Mouse (Mus musculus) liver, embryonic 14.5 days (tissue): ENCODE measurements at regions not wholly inside any gene's neighbourhood (a gene's known extent, or its start where the extent isn't known, plus 50 kb on each side); places are given as distances from the start of the nearest gene placed in this dataset.

Source experiments
- CTCF ChIP-seq: IDR thresholded peaks from 2 replicates; pipeline ENCODE4 v1.5.1; 2016; ENCODE audit warnings: antibody characterized with exemption, low read depth, control low read depth
- EP300 ChIP-seq: IDR thresholded peaks from 2 replicates; pipeline ENCODE4 v1.6.1; 2016; ENCODE audit warnings: antibody characterized with exemption, low read depth

DNA sequence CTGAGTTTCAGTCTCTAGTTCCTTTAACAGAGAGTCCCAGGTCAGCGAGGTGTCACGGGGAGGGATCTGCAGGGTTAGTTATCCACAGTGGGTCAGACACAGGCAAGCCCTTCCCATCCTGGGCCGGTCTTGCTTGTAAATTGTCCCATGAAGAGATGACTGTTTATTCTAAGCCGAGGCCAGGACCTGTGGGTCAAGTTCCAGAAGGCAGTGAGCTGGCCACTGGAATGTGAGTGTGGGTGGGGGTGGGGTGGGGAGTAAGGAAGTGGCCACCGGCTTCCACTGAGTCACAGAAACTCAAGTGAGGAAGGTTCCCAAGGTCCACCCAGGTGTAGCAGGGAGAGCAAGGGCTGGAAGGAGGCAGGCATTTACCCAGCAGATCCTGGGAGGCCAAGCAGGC lies 73.7 kb upstream of the Sertad2 start:
- TF ChIP-seq CTCF (no peak), EP300 (no peak)
